Mouse (Mus musculus) neural tube, embryonic 14.5 days (tissue): Measurements from ENCODE around the gene Mmp14. TPM values are rescaled to one million over a fixed set of nuclear protein-coding genes. Genes with fewer than 3 reads are reported as not detected.
A peak's percentile ranks its signal among the peaks of the same experiment; 100 is the strongest.

Experiments
- ATAC-seq: fragments of 200-750 bp; cut with Nextera tagmentation; 2 replicates; pipeline ENCODE4 v1.8.0; 2017; ENCODE audit warnings: low read depth, mild to moderate bottlenecking, moderate TSS enrichment, moderate library complexity
- H3K27ac ChIP-seq: fragments of 300-500 bp; sonication (generic); 2 replicates; pipeline ENCODE4 v1.5.1; 2014; ENCODE audit warnings: low read depth, mild to moderate bottlenecking, control low read depth, low read length, moderate library complexity, mixed read lengths
- H3K27me3 ChIP-seq: fragments of 300-500 bp; sonication (generic); 2 replicates; pipeline ENCODE4 v1.6.1; 2014; ENCODE audit warnings: low read length; ENCODE audit not compliant: control insufficient read depth, insufficient read depth
- H3K36me3 ChIP-seq: fragments of 300-500 bp; sonication (generic); 2 replicates; pipeline ENCODE4 v1.6.1; 2014; ENCODE audit warnings: low read length, mixed read lengths; ENCODE audit not compliant: control insufficient read depth, insufficient read depth
- H3K4me1 ChIP-seq: fragments of 300-500 bp; sonication (generic); 2 replicates; pipeline ENCODE4 v1.6.1; 2014; ENCODE audit warnings: low read length; ENCODE audit not compliant: control insufficient read depth, insufficient read depth
- H3K4me2 ChIP-seq: fragments of 300-500 bp; sonication (generic); 2 replicates; pipeline ENCODE4 v1.6.1; 2014; ENCODE audit warnings: mild to moderate bottlenecking, low read depth, low read length, control low read depth
- H3K4me3 ChIP-seq: fragments of 300-500 bp; sonication (generic); 2 replicates; pipeline ENCODE4 v1.5.1; 2014; ENCODE audit warnings: low read depth, low read length, control low read depth, mixed read lengths
- H3K9ac ChIP-seq: fragments of 300-500 bp; sonication (generic); replicated peaks from 2 replicates; pipeline ENCODE4 v1.6.1; 2014; ENCODE audit warnings: low read depth, mild to moderate bottlenecking, control low read depth, low read length, mixed read lengths
- H3K9me3 ChIP-seq: fragments of 300-500 bp; sonication (generic); 2 replicates; pipeline ENCODE4 v1.6.1; 2016; ENCODE audit warnings: low read length; ENCODE audit not compliant: control insufficient read depth
- WGBS: fragments of 180-500 bp; shearing (Covaris S2); extraction: QIAGEN DNeasy Blood & Tissue Kit; methylation state at CpG from one replicate; pipeline ENCODE4 v1.1.7; 2014; 5-methylcytosine and 5-hydroxymethylcytosine counted together
- polyA plus RNA-seq: library from polyadenylated mRNA; unstranded; fragments of >200 nt; fragmentation: Nextera tagmentation; extraction: Ambion mirVana; gene quantifications from 2 replicates; pipeline ENCODE4 v1.2.1, GENCODE M21; 2014

The Mmp14 gene
- polyA plus RNA-seq, 1 experiment from 2014 or later, result 24.7 TPM

DNA sequence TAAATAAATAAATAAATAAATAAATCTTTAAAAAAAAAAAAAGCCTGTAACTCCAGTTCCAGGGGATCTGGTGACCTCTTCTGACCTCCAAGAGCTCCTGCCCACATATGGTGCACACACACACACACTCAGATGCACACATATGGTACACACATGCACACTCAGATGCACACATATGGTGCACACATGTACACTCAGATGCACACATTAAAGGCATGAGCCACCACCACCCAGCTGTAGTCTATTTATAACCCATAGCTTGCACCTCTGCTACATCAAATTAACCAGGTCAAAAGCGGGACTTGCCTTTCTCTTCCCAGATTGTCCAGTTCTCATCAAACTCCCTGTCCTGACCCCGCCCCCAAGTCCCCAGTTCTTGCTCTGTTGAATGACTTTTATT is 10.4 kb upstream of the Mmp14 start:
- no peak overlapping the region for H3K4me2 ChIP-seq
- H3K27me3 ChIP-seq, result no peaks in the 10 kb centered on the region
- ATAC-seq, result no peak
- WGBS, result 84% methylated on average over 2 of the region's 2 CpGs
- no peak overlapping the region for H3K27ac ChIP-seq
- H3K4me3 ChIP-seq, result no peak overlapping the region
- H3K9ac ChIP-seq, result no peak overlapping the region
- no peaks in the 10 kb centered on the region for H3K36me3 ChIP-seq
- H3K4me1 ChIP-seq, result no peaks in the 10 kb centered on the region
- H3K9me3 ChIP-seq, result no peaks in the 10 kb centered on the region

GRCm38 (mm10) chr14:54423406-54423805 is 8.0 kb upstream of the Mmp14 start:
- ATAC-seq, result no peak
- WGBS, result 60% methylated on average over 5 of the region's 5 CpGs

DNA sequence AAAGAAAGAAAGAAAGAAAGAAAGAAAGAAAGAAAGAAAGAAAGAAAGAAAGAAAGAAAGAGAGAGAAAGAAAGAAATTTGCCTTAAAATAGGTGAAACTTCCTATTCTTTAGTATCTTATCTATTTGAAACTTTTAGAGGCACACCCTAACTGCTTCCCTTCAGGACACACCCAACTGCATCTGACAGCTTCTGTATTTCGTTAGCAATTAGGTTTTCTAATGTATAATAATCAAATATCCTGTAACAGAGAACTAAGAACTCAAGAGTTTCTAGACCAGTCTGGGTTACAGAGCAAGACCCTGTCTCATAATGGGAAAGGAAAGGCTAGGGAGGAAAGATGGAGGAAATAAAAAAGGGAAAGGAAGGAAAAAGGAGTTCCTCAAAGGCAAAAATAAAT is 6.8 kb upstream of the Mmp14 start:
- H3K9ac ChIP-seq, result no peak overlapping the region
- peaks cover 5% of the 10 kb centered on the region; the same call in 1 of the 2 replicates for H3K36me3 ChIP-seq
- no peaks in the 10 kb centered on the region for H3K9me3 ChIP-seq
- H3K27me3 ChIP-seq, result no peaks in the 10 kb centered on the region
- H3K27ac ChIP-seq, result no peak overlapping the region
- H3K4me3 ChIP-seq, result no peak overlapping the region
- no peak for ATAC-seq
- peaks cover 6% of the 10 kb centered on the region; the same call in 1 of the 2 replicates for H3K4me1 ChIP-seq
- WGBS, result 91% methylated on average over 1 of the region's 1 CpGs
- no peak overlapping the region for H3K4me2 ChIP-seq

More at GRCm38 (mm10) chr14:54423406-54423805, 8.0 kb upstream of the Mmp14 start:
- Histone ChIP-seq H3K9ac (no peak overlapping the region), H3K4me2 (no peak overlapping the region), H3K4me3 (no peak overlapping the region), H3K27ac (no peak overlapping the region), H3K9me3 (no peaks in the 10 kb centered on the region), H3K4me1 (peaks cover 5% of the 10 kb centered on the region; the same call in 1 of the 2 replicates), H3K36me3 (no peaks in the 10 kb centered on the region), H3K27me3 (no peaks in the 10 kb centered on the region)

DNA sequence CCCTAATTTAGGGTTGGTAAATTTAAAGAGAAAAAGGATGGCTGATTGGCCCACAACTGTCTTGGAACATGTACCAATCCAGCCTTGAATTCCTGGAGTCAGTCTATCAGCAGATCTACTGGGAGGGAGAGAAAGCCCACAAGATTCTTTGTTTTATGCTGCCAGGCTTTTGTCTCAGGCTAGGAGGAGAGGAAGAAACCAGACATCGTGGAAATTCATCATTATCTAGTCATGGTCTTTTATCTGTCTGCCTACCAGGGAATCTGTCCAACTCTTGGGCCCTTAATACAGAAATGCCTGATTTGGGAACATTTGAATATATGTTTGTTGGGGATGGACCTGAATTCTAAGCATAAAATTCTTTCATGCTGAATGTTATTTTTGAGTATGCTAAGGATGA is 5.9 kb upstream of the Mmp14 start:
- ATAC-seq, result no peak
- Histone ChIP-seq H3K4me1 (peaks cover 13% of the 10 kb centered on the region; the same call in 1 of the 2 replicates), H3K27me3 (no peaks in the 10 kb centered on the region), H3K36me3 (peaks cover 5% of the 10 kb centered on the region; the same call in 1 of the 2 replicates), H3K9ac (no peak overlapping the region), H3K9me3 (no peaks in the 10 kb centered on the region), H3K27ac (no peak overlapping the region), H3K4me3 (no peak overlapping the region), H3K4me2 (peak overlapping the region; percentile 63)
- WGBS, result 95% methylated on average over 1 of the region's 1 CpGs

DNA sequence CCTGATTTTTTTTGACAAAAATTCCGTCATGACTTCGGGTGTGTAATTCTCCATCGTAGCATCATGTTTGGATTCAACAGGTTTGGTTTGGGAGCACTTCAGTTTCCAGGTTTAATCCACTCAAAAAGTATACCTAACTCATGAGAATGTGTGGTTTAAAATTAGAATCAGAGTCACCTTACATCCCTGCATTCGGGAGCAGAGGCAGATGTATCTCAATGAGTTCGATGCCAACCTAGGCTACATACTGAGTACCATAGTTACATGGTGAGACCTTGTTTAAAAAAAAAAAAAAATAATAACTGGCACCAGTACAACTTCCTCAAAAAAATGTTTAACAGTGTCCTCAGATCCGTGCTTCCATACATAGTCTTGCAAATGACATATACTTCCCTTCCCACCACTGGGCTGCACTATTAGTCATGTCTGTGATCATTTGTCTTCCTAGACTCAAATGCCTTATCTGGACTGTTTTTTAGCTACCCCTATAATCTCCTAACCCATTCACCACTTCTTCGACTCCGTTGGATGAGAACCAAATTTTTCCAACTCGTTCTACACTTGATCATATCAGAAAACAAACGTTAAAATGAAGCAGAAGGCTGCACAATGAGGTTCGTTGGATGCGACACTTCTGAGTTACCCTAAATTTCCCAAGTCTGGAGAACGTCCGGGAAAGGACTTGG is 5.3 kb upstream of the Mmp14 start:
- Histone ChIP-seq H3K9me3 (no peaks in the 10 kb centered on the region), H3K4me3 (peak overlapping the region; percentile 95), H3K9ac (peak overlapping the region; percentile 82), H3K36me3 (peaks cover 5% of the 10 kb centered on the region; the same call in 1 of the 2 replicates), H3K27ac (peak overlapping the region; percentile 89), H3K27me3 (no peaks in the 10 kb centered on the region), H3K4me2 (peak overlapping the region; percentile 63), H3K4me1 (peaks cover 13% of the 10 kb centered on the region; the same call in 1 of the 2 replicates)
- 0 out of 2 replicates have a peak, but pooled peaks have one; percentile 13 for ATAC-seq
- WGBS, result 34% methylated on average over 14 of the region's 14 CpGs

DNA sequence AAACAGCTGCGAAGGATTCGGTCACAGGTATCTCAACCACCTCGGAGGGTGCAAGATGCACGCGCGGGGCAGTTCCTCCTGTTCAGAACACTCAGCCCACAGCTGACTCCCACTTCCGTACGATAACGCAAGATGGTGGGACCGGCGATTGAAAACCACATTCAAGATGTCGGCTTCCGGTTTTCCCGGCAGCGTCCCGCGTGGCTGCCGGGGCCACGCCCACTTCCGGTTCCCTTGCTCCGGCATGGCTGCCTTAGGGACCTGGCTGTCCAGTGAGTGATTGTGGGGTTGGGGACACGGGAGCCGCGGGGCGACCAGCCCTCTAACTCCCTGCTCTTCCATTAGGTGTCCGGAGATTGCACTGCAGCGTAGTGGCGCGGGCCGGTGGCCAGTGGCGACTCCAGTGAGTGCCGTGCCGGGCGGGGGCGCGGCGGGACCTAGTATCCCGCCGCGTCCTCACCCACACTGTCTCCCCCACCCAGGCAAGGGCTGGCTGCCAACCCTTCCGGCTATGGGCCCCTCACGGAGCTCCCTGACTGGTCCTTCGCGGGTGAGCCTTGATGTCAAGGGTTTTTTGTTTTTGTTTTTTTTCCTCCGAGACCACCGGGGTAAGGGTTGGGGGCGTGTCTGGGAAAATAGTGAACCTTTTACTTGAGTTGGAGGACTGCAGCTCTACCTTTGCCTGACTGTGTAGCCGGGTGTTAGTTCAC is 4.6 kb upstream of the Mmp14 start, which contains the start of gene Mrpl52:
Gene Mrpl52 (plus strand): TSS at position 221 of the 710 bp plus-strand sequence.
- Histone ChIP-seq H3K36me3 (peaks cover 5% of the 10 kb centered on the region; the same call in 1 of the 2 replicates), H3K9ac (peak within 1 kb of the TSS; percentile 82), H3K4me3 (peak within 1 kb of the TSS; percentile 95), H3K27me3 (no peaks in the 10 kb centered on the region), H3K9me3 (no peaks in the 10 kb centered on the region), H3K4me1 (peaks cover 13% of the 10 kb centered on the region; the same call in 1 of the 2 replicates), H3K27ac (peak within 1 kb of the TSS; percentile 89), H3K4me2 (peak within 1 kb of the TSS; percentile 63)
- ATAC-seq, result peak; percentile 84
- under 1% methylated on average over 48 of the region's 48 CpGs for WGBS

DNA sequence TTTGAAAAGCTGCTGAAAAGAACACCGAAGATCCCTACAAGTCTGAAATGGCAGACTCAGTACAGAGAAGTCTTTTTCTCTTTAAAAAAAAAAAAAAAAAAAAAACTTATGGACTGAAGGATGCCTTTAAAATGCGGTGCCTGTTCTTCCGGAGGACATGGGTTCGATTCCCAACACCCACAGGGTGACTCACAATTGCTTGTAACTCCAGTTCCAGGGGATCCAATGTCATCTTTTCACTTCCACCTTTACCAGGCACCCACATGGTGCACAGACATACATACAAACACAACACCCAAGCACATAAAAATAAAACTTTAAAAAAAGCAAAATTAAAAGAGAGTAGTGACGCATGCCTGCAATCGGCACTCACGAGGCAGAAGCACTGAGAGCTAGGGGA is 3.7 kb upstream of the Mmp14 start:
- ATAC-seq, result no peak
- Histone ChIP-seq H3K4me3 (peak overlapping the region; percentile 95), H3K27me3 (0 out of 2 replicates have a peak, but pooled peaks cover 3% of the 10 kb centered on the region), H3K27ac (no peak overlapping the region), H3K4me2 (peak overlapping the region; percentile 63; the same call in 1 of the 2 replicates), H3K36me3 (peaks cover 5% of the 10 kb centered on the region; the same call in 1 of the 2 replicates), H3K4me1 (peaks cover 13% of the 10 kb centered on the region; the same call in 1 of the 2 replicates), H3K9me3 (no peaks in the 10 kb centered on the region), H3K9ac (no peak overlapping the region)
- 92% methylated on average over 7 of the region's 7 CpGs for WGBS

GRCm38 (mm10) chr14:54428421-54428820 is 3.0 kb upstream of the Mmp14 start:
- H3K27me3 ChIP-seq, result 0 out of 2 replicates have a peak, but pooled peaks cover 3% of the 10 kb centered on the region
- peaks cover 13% of the 10 kb centered on the region; the same call in 1 of the 2 replicates for H3K4me1 ChIP-seq
- no peak overlapping the region for H3K4me3 ChIP-seq
- ATAC-seq, result no peak
- peaks cover 5% of the 10 kb centered on the region; the same call in 1 of the 2 replicates for H3K36me3 ChIP-seq
- H3K9ac ChIP-seq, result no peak overlapping the region
- WGBS, result 92% methylated on average over 5 of the region's 5 CpGs
- H3K4me2 ChIP-seq, result no peak overlapping the region
- H3K9me3 ChIP-seq, result no peaks in the 10 kb centered on the region
- H3K27ac ChIP-seq, result no peak overlapping the region
